Mouse (Mus musculus) adrenal gland (tissue): ENCODE data around the gene Gm10320.

Experiments used
- intact Hi-C: fragments of 180-260 bp; cut with DNase I; formaldehyde crosslinking; loops from one replicate; pipeline ENCODE4 v1.15.1; 2025

The Gm10320 gene

GRCm38 (mm10) chr13:98503601-98504000, 11.8 kb upstream of the Gm10320 start:
- intact Hi-C loops, result no loop called here

DNA sequence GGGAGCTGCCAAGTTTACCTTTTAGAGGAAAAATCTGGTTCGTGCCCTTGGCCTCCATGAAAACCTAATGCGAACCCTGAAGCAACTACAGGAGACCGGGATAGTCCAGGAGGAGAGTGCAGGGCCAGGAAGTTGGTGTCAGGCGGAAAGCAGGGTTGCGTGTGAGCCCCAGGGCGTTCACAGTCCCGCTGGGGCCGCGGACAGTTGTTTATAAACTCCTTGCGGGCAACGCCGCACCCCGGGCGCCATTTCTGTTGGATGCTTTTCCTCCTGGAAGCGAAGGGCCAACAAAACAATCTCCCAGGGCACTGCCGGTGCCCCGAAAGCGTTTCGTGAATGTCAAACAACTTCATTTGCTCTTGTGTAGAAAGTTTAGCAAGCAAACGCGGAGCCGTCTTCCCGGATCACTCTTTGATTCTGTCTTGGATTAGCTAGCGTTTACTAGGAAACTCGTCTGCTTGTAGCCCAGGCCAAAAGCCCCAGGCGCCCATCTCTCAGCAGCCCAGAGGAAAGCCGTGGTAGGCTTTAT, 11.1 kb upstream of the Gm10320 start:
- intact Hi-C loops, result no loop called here

DNA sequence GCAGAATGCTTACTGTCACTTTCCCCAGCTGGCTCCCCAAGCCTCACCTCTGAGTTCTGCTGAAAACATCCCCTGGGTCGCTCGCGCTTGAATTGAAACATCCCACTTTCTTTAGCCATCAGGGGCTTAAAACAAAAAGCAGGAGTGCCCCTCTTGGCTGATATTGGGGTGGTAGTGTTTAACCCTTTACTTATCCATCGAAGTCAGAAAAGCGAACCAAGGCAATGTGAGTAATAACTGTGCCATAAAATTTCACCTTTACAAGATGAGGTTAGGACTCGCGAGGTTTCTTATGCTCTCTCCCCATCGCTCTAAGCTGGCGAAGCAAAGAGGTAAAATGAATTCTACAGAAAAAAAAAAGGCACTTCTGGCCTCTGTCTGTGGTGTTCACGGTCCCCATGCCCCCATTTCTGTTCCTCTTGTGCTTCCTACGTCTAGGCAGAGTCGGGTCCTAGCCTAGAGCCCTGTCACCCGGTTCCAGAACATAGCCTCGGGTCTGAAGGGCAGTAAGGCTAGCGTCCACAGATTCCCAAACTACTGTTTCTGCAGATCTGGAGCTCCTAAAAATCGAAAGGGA, 10.5 kb upstream of the Gm10320 start:
- intact Hi-C loops, result no loop called here

DNA sequence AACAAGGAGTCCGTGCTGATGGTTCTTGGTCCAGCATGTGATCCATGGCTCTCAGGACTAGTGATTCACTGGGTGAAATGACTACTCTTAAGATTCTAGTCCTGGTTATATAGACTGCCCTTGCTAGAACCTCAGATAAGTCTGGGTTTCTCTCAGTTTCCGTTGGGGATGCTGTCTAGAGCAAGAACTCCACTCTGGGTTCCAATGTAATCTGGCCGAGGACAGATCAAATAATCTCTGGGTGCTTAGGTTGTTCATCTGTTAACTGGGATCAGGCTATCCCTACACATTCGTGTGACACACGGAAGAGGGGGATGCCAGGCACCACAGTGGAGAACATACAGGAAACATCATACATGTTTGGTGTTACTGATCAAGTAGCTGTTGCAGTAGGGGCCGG, 9.5 kb upstream of the Gm10320 start:
- intact Hi-C loops, result no loop called here

DNA sequence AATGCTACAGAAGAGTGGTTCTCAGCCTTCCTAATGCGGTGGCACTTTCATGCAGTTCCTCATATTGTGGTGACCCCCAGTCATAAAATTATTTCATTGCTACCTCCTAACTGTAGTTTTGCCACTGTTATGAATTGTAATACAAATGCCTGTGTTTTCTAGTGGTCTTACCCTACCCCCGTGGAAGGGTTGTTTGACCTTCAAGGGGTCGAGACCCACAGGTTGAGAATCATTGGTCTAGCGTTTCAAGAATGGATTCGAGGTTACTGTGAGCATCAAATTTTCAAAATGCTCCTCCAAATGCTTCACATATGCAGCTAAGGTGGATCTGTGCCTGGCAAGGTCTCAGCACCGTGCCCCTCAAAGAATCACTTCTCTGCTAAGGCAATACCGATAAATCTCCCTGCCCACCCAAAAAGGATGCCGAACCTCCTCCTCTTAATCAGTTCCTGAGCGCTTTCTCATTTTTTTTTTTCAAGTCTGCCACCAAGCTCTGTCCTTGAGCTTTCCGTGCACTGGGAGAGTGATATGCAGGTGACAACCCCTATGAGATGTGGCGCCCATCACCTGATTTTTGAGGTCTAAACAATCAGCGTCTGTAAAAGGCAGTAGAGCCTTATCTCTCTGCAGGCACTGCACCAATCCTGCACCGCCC, 8.8 kb upstream of the Gm10320 start:
- intact Hi-C loops, result no loop called here

DNA sequence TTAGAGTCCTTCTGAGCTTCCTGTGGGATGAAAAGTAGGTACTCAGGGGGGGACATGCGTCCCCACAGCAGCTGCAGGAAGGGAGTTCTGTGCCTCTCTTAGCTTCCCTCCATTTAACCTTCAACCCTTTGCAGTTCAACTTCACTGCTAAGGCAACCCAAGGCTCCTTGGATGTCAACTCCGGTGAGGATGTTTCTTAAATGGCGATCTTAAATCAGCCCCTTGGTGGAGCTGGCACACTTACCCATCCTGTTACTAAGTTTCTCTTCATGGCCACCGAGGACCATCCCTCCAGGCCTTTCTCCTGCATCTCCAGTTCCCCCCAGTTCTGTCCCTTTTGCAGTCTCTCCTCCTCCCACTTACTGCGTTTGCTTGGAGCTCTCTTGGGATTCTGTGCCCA, 6.8 kb upstream of the Gm10320 start:
- intact Hi-C loops, result loop anchor here (5.0 kb wide), 1 partner anchor 141 kb away; no protein-coding TSS in a partner anchor

GRCm38 (mm10) chr13:98498080-98498479, 6.3 kb upstream of the Gm10320 start:
- intact Hi-C loops, result loop anchor here (5.0 kb wide), 1 partner anchor 141 kb away; no protein-coding TSS in a partner anchor

- intact Hi-C loops, result loop anchor here (5.0 kb wide), 1 partner anchor 140 kb away; no protein-coding TSS in a partner anchor
Measured at GRCm38 (mm10) chr13:98496917-98497870, 5.4 kb upstream of the Gm10320 start.

- intact Hi-C loops, result loop anchor here (5.0 kb wide), 1 partner anchor 137 kb away; no protein-coding TSS in a partner anchor
Measured at GRCm38 (mm10) chr13:98494492-98495064, 2.8 kb upstream of the Gm10320 start.

- intact Hi-C loops, result no loop called here
Measured at GRCm38 (mm10) chr13:98492569-98493255, 911 bp upstream of the Gm10320 start.

- intact Hi-C loops, result no loop called here
Measured at GRCm38 (mm10) chr13:98486726-98487125, 5.1 kb downstream of the Gm10320 start.

DNA sequence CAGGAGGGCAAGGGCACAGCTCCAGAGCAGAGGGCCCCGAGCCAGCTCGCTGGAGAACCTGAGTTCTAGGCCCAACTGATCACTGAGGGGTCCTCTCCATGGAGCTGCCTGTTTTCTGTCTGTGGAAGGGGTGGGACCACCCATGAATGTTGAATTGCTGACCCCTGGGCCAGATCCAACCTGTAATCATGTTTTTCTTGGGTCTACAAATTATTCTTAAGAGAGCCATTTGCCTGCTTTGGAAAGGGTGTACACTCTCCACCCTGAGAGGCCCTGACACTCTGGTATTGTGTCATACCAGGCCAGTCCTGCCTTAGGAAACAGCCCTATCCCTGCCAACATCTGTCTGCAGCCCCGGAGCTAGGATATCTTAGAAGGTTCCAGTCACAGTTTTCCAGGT, 5.6 kb downstream of the Gm10320 start:
- intact Hi-C loops, result no loop called here

DNA sequence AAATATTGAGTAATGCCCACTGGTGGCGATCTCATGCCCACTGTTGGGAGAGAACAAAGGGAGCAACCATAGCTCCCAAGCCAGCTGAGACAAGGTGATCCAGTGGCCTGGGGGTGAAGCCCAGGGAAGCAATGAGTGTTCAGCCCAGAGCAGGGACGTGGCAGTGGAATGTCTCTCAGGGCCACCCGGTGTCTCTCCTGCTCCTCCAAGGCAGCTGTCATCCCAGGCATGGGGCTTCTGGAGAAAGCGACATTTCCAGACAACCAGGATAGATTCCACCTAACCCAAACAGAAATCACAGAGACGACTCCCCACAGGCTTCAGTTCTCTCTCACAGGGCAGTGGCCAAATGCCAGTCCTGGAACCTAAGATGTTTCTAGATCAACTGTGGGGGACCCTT, 6.4 kb downstream of the Gm10320 start:
- intact Hi-C loops, result no loop called here

- intact Hi-C loops, result no loop called here
Measured at GRCm38 (mm10) chr13:98477991-98478390, 13.8 kb downstream of the Gm10320 start.

DNA sequence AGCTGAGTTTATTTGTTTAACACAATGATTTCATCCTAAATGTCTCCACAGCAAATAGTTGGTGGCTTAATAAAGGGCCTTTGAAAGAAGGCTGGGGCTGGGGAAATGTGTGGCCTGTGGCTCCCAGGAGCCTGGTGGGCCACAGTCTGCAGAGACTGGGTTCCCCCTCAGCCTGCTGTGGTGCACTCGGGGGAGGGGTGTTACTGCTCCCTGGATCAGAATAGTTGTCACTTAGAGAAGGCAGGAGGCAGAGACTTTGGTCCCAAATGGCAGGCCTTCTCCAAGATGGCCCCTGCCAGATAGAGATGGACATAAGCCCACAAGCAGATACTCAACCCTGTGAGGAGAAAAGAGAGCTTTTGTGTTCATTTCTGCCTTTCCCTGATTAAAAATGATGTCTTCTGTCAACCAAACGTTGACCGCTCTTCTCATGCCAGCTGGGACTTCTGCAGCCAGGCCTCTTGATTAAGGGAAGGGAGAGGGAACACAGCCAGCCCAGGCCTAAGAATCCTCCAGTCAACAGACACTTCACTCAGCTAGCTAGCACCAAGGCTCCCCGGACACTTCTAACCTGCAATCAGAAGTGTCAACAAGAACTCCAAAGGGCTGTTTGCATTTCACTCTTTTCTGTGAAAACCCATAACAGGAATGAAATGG, 14.8 kb downstream of the Gm10320 start:
- intact Hi-C loops, result no loop called here

DNA sequence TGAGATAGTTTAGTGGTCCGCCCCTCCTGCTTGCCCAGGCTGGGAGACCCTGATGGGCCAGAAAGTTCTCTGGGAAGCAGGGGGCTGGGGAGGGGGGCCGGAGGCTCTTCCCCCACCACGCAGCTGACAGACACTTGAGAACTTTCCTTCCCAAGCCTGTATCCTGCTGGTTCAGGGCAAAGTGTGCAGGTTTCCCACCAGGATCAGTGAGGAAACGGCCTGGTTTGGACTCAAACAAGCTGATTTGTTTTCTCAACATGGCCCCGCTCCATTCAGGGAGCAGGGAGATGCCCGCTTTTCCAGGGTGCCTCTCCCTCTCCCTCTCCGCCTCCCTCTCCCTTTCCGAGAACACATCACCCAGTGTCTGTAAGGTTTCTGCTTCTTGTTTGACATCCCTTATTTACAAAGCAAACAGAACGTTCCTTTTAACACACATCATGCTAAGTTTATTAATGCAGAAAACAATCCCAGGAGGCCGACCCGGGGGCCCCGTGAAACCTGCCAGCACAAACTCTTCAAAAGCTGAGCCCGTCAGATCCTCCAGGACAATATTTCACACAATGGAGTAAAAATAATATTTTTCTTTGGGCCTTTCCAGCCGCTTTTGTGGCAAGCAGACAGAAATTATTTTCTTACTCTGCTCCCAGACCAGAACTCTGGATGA, 15.5 kb downstream of the Gm10320 start:
- intact Hi-C loops, result no loop called here

DNA sequence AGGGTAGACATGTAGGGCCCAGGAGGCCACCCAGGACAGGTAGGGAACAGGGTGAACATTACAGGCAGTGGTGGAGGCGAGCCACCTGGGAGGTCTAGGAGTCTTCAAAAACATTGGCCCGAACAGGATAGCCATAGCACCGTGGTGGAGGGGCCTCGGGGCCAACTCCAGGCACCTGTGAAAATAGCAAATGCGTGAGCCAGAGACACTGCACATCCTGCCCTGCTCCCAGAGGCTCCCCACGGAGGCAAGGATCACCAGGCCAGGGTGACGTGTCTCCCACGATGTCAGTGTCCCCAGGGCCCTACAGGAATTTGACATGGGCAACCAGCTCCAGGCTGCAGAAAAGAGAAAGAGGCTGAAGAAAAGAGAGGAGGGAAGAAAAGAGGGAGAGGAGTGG, 16.1 kb downstream of the Gm10320 start:
- intact Hi-C loops, result no loop called here

GRCm38 (mm10) chr13:98473034-98473433, 18.8 kb downstream of the Gm10320 start:
- intact Hi-C loops, result no loop called here

GRCm38 (mm10) chr13:98471756-98472155, 20.0 kb downstream of the Gm10320 start:
- intact Hi-C loops, result no loop called here

DNA sequence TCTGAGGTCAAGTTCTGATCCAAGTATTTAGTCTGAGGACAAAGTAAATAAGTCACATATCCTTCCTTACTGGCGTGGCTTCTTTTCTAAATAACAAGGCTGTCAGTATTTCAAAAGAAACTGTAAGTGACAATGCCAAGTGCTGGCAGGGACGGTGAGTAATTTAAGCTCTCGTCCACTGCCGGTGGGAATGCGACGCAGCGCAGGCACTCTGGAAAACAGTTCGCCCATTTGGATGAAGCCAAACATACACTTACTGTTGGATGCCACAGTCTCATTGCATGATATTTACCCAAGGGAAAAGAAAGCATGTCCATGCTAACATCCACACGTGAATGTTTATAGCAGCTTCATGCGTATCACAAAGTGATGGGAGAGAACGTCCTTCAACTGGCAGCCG, 21.5 kb downstream of the Gm10320 start:
- intact Hi-C loops, result no loop called here
